Mouse (Mus musculus) ES-Bruce4 (cell line): ENCODE measurements at regions not wholly inside any gene's neighbourhood (a gene's known extent, or its start where the extent isn't known, plus 50 kb on each side); places are given as distances from the start of the nearest gene placed in this dataset.

Source experiments
- CTCF ChIP-seq: IDR thresholded peaks from one replicate; pipeline ENCODE4 v1.8.1; 2011; ENCODE audit warnings: low read depth, low read length
- EP300 ChIP-seq: IDR thresholded peaks from 2 replicates; pipeline ENCODE4 v1.6.1; 2011; ENCODE audit warnings: low read depth, low read length; ENCODE audit not compliant: insufficient read depth
- POLR2A ChIP-seq: IDR thresholded peaks from one replicate; pipeline ENCODE4 v1.8.1; 2011; ENCODE audit warnings: low read length; ENCODE audit not compliant: insufficient read depth

DNA sequence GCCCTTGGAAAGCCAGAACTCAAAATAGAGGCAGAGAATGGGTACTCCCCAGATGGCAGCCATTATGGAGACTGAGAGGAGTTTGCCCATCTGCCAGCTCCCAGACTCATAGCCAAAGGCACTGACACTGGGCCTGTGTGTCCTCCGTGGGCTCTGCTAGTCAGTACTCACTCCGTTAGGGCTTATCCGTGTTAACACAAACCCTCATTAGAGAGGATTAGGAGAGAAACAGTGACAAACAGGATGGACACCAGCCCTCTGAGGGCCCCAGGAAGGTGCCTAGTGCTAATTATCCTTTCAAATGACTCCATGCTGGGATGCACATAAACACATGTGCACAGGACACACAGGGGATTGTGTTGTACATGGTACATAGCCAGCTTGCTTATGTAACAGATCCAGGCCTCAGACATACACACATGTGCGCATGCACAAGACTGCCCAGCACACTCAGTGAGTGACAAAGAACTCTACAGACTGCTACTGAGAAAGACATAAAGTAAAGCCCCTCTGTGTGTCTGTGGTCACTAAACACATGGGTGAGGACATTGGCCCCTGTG is 267.6 kb upstream of the Irx1 start:
- no peak for TF ChIP-seq POLR2A
- no peak for TF ChIP-seq CTCF
- TF ChIP-seq EP300, result no peak
